Mouse (Mus musculus): ENCODE data around the gene Bicd1.
"Not testable (repeated sequence)": the region's sequence is repeated elsewhere in the genome, so short reads cannot be mapped to it uniquely, and the experiment has no call there.

DNA sequence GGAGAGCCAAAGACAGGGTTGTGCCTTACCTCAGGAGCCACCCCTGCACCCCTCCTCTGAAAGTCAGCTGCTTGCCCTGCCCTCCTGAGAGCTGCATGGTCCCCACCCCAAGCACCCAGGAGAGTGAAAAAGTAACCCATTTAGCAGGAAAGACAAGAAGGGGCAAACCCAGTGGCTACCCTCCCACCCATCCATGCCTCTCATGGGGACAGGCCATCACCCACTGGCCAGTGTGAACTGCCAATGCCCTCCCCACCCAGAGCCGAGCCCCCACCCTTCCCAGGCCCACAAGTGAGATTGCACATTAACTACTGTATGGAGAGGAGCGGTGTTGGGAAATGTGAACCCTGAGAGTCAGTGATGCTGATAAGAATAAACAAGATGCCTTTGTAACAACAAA is 42.7 kb upstream of the Bicd1 start:
- TF ChIP-seq GATA2 (IDR thresholded peaks at IDR 0.05; ENCODE audit: borderline replicate concordance, low read depth, low read length); CTCF (IDR thresholded peaks at IDR 0.05; ENCODE audit: low read depth, low read length); POLR2AphosphoS5 (IDR thresholded peaks at IDR 0.05; ENCODE audit: insufficient replicate concordance, low read depth, low read length); TAL1 (conservative IDR thresholded peaks at IDR 0.05; ENCODE audit: low read depth, low read length); GATA1 (IDR thresholded peaks at IDR 0.05; ENCODE audit: borderline replicate concordance, low read length): not testable (repeated sequence)

All from G1E (cell line).